Mouse (Mus musculus) gastrocnemius, adult 2 months (tissue): ENCODE results near the gene Sh3rf1. TPM values are rescaled to one million over a fixed set of nuclear protein-coding genes. Genes with fewer than 3 reads are reported as not detected.

ENCODE experiments used
- DNase-seq: peaks from one replicate; pipeline ENCODE4 v3.0.0; 2022
- H3K27ac ChIP-seq: fragments of 200-600 bp; 2 replicates; pipeline ENCODE4 v1.8.1; 2022; ENCODE audit warnings: mild to moderate bottlenecking
- H3K4me3 ChIP-seq: fragments of 200-600 bp; 2 replicates; pipeline ENCODE4 v1.8.1; 2022; ENCODE audit warnings: mild to moderate bottlenecking, moderate library complexity
- CTCF ChIP-seq: fragments of 200-600 bp; IDR thresholded peaks from 2 replicates; pipeline ENCODE4 v1.8.1; 2022; ENCODE audit warnings: antibody characterized with exemption, mild to moderate bottlenecking, moderate library complexity
- intact Hi-C: fragments of 180-260 bp; cut with DNase I; formaldehyde crosslinking; loops from one replicate; pipeline ENCODE4 v1.15.1; 2025
- long read RNA-seq, 2 experiments: library from polyadenylated mRNA; stranded (forward); transcript quantifications; one replicate each; pipeline ENCODE4 v2.0.0; 2021
- total RNA-seq, 2 experiments: library from RNA; stranded (reverse); gene quantifications; 2 replicates each; pipeline ENCODE4 v1.2.3; 2021

The Sh3rf1 gene
- 1 to 10 TPM; 1.2 to 1.8 TPM for total RNA-seq
- long read RNA-seq, experiment 1 = 0 reads
- long read RNA-seq, experiment 2, full-length matches to known transcripts = 2 of 3 reads
- long read RNA-seq, experiment 2, partial matches to known transcripts = 1 of 3 reads
- long read RNA-seq, experiment 2, other reads (novel, unspliced or antisense) = 0 of 3 reads

DNA sequence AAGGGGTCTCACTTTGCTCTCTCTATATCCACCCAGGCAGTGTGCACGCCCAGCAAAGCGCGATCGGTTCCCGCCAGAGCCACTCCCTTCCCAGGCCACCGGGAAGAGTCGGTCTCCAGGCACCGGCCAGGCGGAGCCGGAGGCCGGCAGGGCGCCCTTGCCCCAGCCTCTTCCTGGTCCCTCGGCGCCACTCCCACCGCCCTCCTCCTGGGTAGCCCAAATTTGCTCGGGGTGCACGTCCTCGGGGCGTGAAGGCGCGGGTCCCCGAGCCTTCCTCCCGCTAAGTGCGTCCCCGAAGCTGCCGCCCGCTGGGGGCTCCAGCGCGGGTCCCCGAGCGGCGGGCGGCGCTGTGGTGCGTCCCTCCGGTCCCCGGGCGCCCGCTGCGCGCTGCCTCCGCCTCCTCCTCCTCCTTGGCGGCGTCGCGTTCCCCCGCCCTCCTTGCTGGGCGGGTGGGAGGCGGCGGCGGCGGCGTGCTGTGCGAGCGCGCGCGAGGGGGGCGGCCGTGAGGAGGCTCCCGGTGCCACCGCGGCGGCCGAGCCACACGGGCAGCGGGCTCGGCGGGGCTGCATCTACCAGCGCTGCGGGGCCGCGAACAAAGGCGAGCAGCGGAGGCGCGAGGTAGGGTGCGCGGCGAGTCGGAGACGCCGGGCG lies at the start of gene Sh3rf1:
Sh3rf1 (plus strand) TSS at position 144 of the 651 bp plus-strand sequence.
- peak; percentile 51 for TF ChIP-seq CTCF
- Histone ChIP-seq H3K4me3 (peak within 1 kb of the TSS; percentile 98), H3K27ac (peak within 1 kb of the TSS; percentile 87)
- intact Hi-C loops = loop anchor here (5.0 to 10.0 kb wide), 2 partner anchors 151 to 263 kb away; partner anchors contain the start of gene Cbr4
- DNase-seq = peak; percentile 91

GRCm38 (mm10) chr8:61173921-61174492 lies 49.7 kb upstream of the Sh3rf1 start:
- intact Hi-C loops = no loop called here
- no peak for TF ChIP-seq CTCF
- Histone ChIP-seq H3K4me3 (no peak overlapping the region), H3K27ac (no peak overlapping the region)
- no peak for DNase-seq

- Histone ChIP-seq H3K27ac (no peak overlapping the region), H3K4me3 (no peak overlapping the region)
- no peak for TF ChIP-seq CTCF
- intact Hi-C loops = no loop called here
- no peak for DNase-seq
These were observed 47.8 kb upstream of the Sh3rf1 start for GRCm38 (mm10) chr8:61175876-61176275.

- peak overlapping the region; percentile 23 for H3K4me3 ChIP-seq
- no peak for DNase-seq
- TF ChIP-seq CTCF = no peak
These were observed 45.7 kb upstream of the Sh3rf1 start for GRCm38 (mm10) chr8:61177680-61178593.

DNA sequence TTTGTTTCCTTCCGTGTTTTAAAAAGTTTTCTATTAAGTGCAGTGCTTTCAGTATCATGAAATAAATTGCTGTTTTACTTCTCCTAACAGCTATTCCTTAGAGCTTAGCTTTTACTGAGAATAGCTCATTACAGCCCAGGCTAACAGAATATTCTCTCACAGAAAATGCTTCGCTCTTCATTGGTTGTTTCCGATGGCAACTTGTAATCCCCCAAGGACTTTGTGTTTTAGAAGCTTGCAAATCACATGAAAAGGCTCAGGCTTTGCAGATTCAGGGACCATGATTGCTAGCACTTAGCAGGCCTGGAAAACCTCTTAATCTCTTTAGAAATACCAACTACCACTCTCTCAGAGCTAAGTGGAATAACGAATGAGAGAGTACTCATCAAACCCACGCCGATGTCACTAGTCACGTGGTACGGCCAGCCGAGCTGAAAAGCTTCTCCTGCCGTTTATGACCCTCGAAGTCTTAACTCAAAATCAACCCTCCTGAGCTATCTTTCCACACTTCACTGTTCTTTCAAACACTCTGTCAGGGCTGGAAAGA lies 45.0 kb upstream of the Sh3rf1 start:
- intact Hi-C loops = no loop called here
- no peak for DNase-seq
- Histone ChIP-seq H3K4me3 (peak overlapping the region; percentile 23), H3K27ac (peak overlapping the region; percentile 28; the same call in 1 of the 2 replicates)
- TF ChIP-seq CTCF = no peak

More at GRCm38 (mm10) chr8:61177680-61178593, 45.7 kb upstream of the Sh3rf1 start:
- intact Hi-C loops = no loop called here
- peak overlapping the region; percentile 28; the same call in 1 of the 2 replicates for H3K27ac ChIP-seq

GRCm38 (mm10) chr8:61181592-61181991 lies 42.1 kb upstream of the Sh3rf1 start:
- no peak for TF ChIP-seq CTCF
- Histone ChIP-seq H3K27ac (no peak overlapping the region), H3K4me3 (peak overlapping the region; percentile 50; the same call in 1 of the 2 replicates)
- intact Hi-C loops = no loop called here
- no peak for DNase-seq

- no peak overlapping the region for H3K27ac ChIP-seq
- TF ChIP-seq CTCF = no peak
- intact Hi-C loops = no loop called here
- peak overlapping the region; percentile 50 for H3K4me3 ChIP-seq
- peak; percentile 16 for DNase-seq
These were observed 41.7 kb upstream of the Sh3rf1 start for GRCm38 (mm10) chr8:61182020-61182419.

DNA sequence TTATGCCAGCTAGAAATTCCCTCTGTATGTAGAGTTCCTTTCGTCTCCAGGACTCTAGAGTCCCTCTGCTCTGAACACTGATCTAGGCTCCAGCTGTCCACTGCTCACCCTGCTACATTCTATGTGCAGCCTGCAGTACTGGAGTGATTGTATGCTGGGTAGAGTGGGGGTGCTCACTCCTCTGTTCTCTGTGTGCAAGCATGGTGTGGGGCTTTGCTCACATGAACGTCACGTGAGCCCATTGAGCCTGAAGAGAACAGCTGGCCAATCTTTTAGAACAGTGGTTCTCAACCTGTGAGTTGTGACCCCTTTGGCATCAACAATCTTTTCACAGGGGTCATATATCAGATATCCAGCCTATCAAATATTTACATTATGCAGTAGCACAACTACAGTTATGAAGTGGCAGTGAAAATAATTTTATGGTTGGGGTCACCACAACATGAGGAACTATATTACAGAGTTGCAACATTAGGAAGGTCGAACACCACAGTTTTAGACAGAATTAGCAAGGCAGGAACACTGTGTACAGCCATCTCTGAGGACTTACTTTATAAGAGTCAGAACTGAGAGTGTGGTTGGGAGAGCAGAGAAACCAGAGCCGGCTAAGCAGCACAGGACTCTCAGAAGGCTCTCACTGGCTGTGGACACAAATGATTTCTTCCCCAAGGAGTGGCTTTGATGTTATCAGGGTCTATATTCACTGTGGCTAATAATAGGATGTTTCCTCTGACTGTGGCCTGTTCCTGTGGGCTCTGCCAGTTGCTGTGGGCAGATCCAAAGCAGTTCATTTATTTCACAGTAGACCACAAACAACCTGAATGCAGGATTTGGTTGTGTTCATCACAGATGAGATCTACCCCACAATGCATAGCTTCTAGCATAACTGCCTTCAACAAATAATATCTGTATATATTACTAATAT lies 38.1 kb upstream of the Sh3rf1 start:
- DNase-seq = no peak
- Histone ChIP-seq H3K4me3 (no peak overlapping the region), H3K27ac (no peak overlapping the region)
- no peak for TF ChIP-seq CTCF
- intact Hi-C loops = no loop called here

- intact Hi-C loops = no loop called here
- no peak overlapping the region for H3K27ac ChIP-seq
- no peak for TF ChIP-seq CTCF
- DNase-seq = no peak
- H3K4me3 ChIP-seq = no peak overlapping the region
These were observed 29.3 kb upstream of the Sh3rf1 start for GRCm38 (mm10) chr8:61194306-61194925.

DNA sequence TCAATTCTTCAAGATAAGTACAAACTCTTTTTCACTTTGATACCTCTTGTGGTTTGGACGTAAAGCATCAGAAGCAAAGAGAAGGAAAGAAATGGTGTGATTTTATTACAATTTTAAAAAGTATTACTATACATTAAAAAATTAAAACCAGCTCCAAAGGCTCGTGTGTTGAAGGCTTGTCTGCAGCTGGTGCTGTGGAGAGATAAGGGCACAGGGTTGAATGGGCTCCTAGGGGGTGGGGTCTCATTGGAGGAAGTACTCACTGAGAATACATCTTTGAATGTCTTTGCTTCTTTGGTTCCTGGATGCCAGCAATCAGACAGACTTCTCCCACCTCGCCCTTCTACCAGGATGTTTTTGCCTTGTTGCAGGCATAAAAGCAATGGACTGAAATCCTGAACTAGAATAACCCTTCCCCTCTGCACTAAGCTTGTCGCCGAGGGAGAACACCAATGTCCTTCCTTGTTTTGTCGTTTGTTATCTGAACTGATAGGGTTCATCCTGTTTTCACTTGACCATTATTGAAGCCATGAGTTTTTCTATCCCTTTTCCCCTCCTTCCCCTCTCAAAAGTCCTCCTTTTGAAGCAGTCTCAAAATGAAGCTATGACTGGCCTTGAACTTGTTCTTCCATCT lies 23.3 kb upstream of the Sh3rf1 start:
- no peak for DNase-seq
- Histone ChIP-seq H3K4me3 (no peak overlapping the region), H3K27ac (no peak overlapping the region)
- intact Hi-C loops = no loop called here
- TF ChIP-seq CTCF = no peak
